Mouse (Mus musculus): ENCODE data around the gene Rpl11.

DNA sequence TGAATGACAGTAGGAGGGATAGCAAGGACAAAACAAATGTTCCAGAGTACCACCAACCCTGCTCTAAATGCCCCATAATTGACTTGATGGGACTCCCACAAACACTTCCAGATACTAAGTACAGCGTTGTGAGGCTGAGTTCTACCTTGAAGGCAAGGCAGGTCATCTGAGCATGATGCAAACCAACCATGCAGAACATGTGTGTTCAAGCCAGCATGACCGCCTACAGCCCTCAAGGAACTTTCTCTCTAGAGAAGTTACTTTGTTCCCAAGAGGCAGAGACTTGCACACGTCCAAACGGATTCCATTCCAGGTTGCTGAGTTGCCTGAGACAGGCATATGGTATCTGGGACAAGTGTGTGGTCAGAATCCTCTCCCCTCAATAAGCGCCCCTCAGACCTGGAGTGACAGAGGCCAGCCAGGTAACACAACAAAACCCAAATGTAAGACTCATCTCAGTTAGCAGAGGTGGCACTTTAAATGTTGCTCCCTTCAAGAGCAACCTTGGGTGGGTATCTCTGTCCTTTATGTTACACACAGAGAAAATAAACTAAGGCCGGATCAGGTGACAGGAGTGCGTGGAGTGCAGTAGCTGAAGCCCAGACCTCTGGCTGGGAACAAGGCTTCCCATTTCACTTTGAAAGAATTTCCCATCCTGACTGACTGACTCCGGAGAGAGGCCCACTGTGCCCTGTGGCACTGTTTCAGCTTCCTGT lies 25.7 kb downstream of the Rpl11 start:
- no peak for TF ChIP-seq TAL1 (IDR thresholded peaks at IDR 0.05; ENCODE audit: low read length)
- no peak for TF ChIP-seq GATA1 (IDR thresholded peaks at IDR 0.05; ENCODE audit: low read length)
